Mouse (Mus musculus): Measurements from ENCODE around the gene Phf24. TPM values are rescaled to one million over a fixed set of nuclear protein-coding genes. Genes with fewer than 3 reads are reported as not detected.

The Phf24 gene
- under 1 TPM; 0.27 to 0.67 (median 0.50) TPM for total RNA-seq (2022)

GRCm38 (mm10) chr4:42916617-42917401 is at the start of gene Phf24:
Gene Phf24, plus strand, starts transcription at chr4:42916660.
- no peak for DNase-seq (ENCODE audit: low spot score in 2 of 2)

- no peak for DNase-seq (ENCODE audit: low spot score in 2 of 2)
Observed at GRCm38 (mm10) chr4:42867390-42867789, 49.1 kb upstream of the Phf24 start.

- no peak for DNase-seq (ENCODE audit: low spot score in 2 of 2)
Observed at GRCm38 (mm10) chr4:42868193-42868592, 48.3 kb upstream of the Phf24 start.

- DNase-seq (ENCODE audit: low spot score in 2 of 2), result no peak
Observed at GRCm38 (mm10) chr4:42870748-42871147, 45.7 kb upstream of the Phf24 start.

- no peak for DNase-seq (ENCODE audit: low spot score in 2 of 2)
Observed at GRCm38 (mm10) chr4:42872151-42872550, 44.3 kb upstream of the Phf24 start.

- DNase-seq (ENCODE audit: low spot score in 2 of 2), result no peak
Observed at GRCm38 (mm10) chr4:42872746-42873435, 43.6 kb upstream of the Phf24 start.

GRCm38 (mm10) chr4:42874134-42874533 is 42.3 kb upstream of the Phf24 start, which contains the start of gene Fam205c:
Gene Fam205c, minus strand, starts transcription at chr4:42874234.
- DNase-seq (ENCODE audit: low spot score in 2 of 2), result no peak

GRCm38 (mm10) chr4:42876586-42877291 is 39.7 kb upstream of the Phf24 start:
- no peak for DNase-seq (ENCODE audit: low spot score in 2 of 2)

- no peak for DNase-seq (ENCODE audit: low spot score in 2 of 2)
Observed at GRCm38 (mm10) chr4:42877657-42878056, 38.8 kb upstream of the Phf24 start.

- no peak for DNase-seq (ENCODE audit: low spot score in 2 of 2)
Observed at GRCm38 (mm10) chr4:42879829-42880676, 36.4 kb upstream of the Phf24 start.

- DNase-seq (ENCODE audit: low spot score in 2 of 2), result no peak
Observed at GRCm38 (mm10) chr4:42880677-42880948, 35.8 kb upstream of the Phf24 start.

GRCm38 (mm10) chr4:42886926-42887325 is 29.5 kb upstream of the Phf24 start:
- no peak for DNase-seq (ENCODE audit: low spot score in 2 of 2)

GRCm38 (mm10) chr4:42888806-42889205 is 27.7 kb upstream of the Phf24 start:
- DNase-seq (ENCODE audit: low spot score in 2 of 2), result no peak

- DNase-seq (ENCODE audit: low spot score in 2 of 2), result no peak
Observed at GRCm38 (mm10) chr4:42891176-42891575, 25.3 kb upstream of the Phf24 start.

GRCm38 (mm10) chr4:42895118-42895517 is 21.3 kb upstream of the Phf24 start:
- DNase-seq (ENCODE audit: low spot score in 2 of 2), result no peak

GRCm38 (mm10) chr4:42898914-42899313 is 17.5 kb upstream of the Phf24 start:
- DNase-seq (ENCODE audit: low spot score in 2 of 2), result no peak

- DNase-seq (ENCODE audit: low spot score in 2 of 2), result no peak
Observed at GRCm38 (mm10) chr4:42900878-42901277, 15.6 kb upstream of the Phf24 start.

- DNase-seq (ENCODE audit: low spot score in 2 of 2), result no peak
Observed at GRCm38 (mm10) chr4:42902174-42902573, 14.3 kb upstream of the Phf24 start.

- DNase-seq (ENCODE audit: low spot score in 2 of 2), result no peak
Observed at GRCm38 (mm10) chr4:42902730-42903129, 13.7 kb upstream of the Phf24 start.

GRCm38 (mm10) chr4:42903942-42904341 is 12.5 kb upstream of the Phf24 start:
- no peak for DNase-seq (ENCODE audit: low spot score in 2 of 2)

- DNase-seq (ENCODE audit: low spot score in 2 of 2), result no peak
Observed at GRCm38 (mm10) chr4:42904523-42904922, 11.9 kb upstream of the Phf24 start.
